Mouse (Mus musculus): ENCODE measurements around the gene Bckdhb.

The Bckdhb gene

GRCm38 (mm10) chr9:84096484-84097015 lies 171.6 kb downstream of the Bckdhb start:
- DNase-seq (ENCODE audit: extremely low read depth, low read depth) = no peak

GRCm38 (mm10) chr9:84103344-84103743 lies 178.4 kb downstream of the Bckdhb start:
- DNase-seq (ENCODE audit: extremely low read depth, low read depth) = no peak

- no peak for DNase-seq (ENCODE audit: extremely low read depth, low read depth)
These were observed 181.5 kb downstream of the Bckdhb start for GRCm38 (mm10) chr9:84106438-84106837.

- no peak for DNase-seq (ENCODE audit: extremely low read depth, low read depth)
These were observed 182.3 kb downstream of the Bckdhb start for GRCm38 (mm10) chr9:84107045-84107813.

- DNase-seq (ENCODE audit: extremely low read depth, low read depth) = no peak
These were observed 183.6 kb downstream of the Bckdhb start for GRCm38 (mm10) chr9:84108534-84108933.

- DNase-seq (ENCODE audit: extremely low read depth, low read depth) = no peak
These were observed 185.0 kb downstream of the Bckdhb start for GRCm38 (mm10) chr9:84109777-84110478.

- DNase-seq (ENCODE audit: extremely low read depth, low read depth) = no peak
These were observed 185.7 kb downstream of the Bckdhb start for GRCm38 (mm10) chr9:84110616-84111015.

- no peak for DNase-seq (ENCODE audit: extremely low read depth, low read depth)
These were observed 187.4 kb downstream of the Bckdhb start for GRCm38 (mm10) chr9:84112319-84112718.

- DNase-seq (ENCODE audit: extremely low read depth, low read depth) = peak; percentile 82
These were observed 188.1 kb downstream of the Bckdhb start for GRCm38 (mm10) chr9:84112842-84113568.

- no peak for DNase-seq (ENCODE audit: extremely low read depth, low read depth)
These were observed 189.3 kb downstream of the Bckdhb start for GRCm38 (mm10) chr9:84114254-84114653.

GRCm38 (mm10) chr9:84117337-84117736 lies 192.4 kb downstream of the Bckdhb start:
- DNase-seq (ENCODE audit: extremely low read depth, low read depth) = no peak

GRCm38 (mm10) chr9:84124996-84125395 lies 200.1 kb downstream of the Bckdhb start:
- no peak for DNase-seq (ENCODE audit: extremely low read depth, low read depth)

GRCm38 (mm10) chr9:84130338-84130737 lies 205.4 kb downstream of the Bckdhb start:
- DNase-seq (ENCODE audit: extremely low read depth, low read depth) = no peak

- no peak for DNase-seq (ENCODE audit: extremely low read depth, low read depth)
These were observed 210.1 kb downstream of the Bckdhb start for GRCm38 (mm10) chr9:84135062-84135461.

GRCm38 (mm10) chr9:84137192-84137591 lies 212.2 kb downstream of the Bckdhb start:
- no peak for DNase-seq (ENCODE audit: extremely low read depth, low read depth)

- no peak for DNase-seq (ENCODE audit: extremely low read depth, low read depth)
These were observed 223.2 kb downstream of the Bckdhb start for GRCm38 (mm10) chr9:84148124-84148523.
